Mouse (Mus musculus): ENCODE measurements at regions not wholly inside any gene's neighbourhood (a gene's known extent, or its start where the extent isn't known, plus 50 kb on each side); places are given as distances from the start of the nearest gene placed in this dataset.

DNA sequence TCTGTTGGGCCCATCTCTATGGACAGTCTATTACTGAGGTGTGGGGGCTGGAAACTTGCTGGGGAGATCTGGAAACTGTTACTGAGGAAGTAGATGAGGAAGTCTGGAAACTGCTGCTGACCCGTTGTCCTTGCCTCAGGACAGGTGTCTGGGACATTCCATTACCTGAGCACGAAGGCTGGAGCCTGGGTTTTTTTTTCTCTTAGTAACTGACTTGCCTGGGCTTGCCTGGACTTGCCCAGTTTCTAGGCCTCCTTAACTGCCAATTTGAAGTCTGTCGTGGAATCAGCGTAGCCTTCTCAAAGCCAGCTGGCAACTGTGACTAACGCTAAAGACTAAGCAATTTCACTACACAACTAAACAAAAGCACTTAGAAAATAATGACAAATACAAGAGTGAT lies 250.7 kb downstream of the Kctd12 start:
- no peak for DNase-seq
- H3K36me3 ChIP-seq (ENCODE audit: control insufficient read depth, insufficient read depth, low read length): no peaks in the 10 kb centered on the region
- 91% methylated on average over 5 of the region's 5 CpGs for WGBS
- no peak overlapping the region for H3K27ac ChIP-seq (ENCODE audit: control insufficient read depth, insufficient read depth, low read length)
- TF ChIP-seq POLR2A (IDR thresholded peaks at IDR 0.05; ENCODE audit: control insufficient read depth, extremely low read depth, insufficient read depth, low read length, poor library complexity) (no peak), CTCF (IDR thresholded peaks at IDR 0.05; ENCODE audit: borderline replicate concordance, control insufficient read depth, extremely low read depth, insufficient read depth, low read length, poor library complexity) (no peak)
- H3K4me1 ChIP-seq (replicated peaks; ENCODE audit: control insufficient read depth, insufficient read depth, low read length): no peaks in the 10 kb centered on the region
- no peak overlapping the region for H3K4me3 ChIP-seq (ENCODE audit: control insufficient read depth, insufficient read depth, low read length)
- H3K27me3 ChIP-seq (ENCODE audit: control insufficient read depth, insufficient read depth, low read length): no peaks in the 10 kb centered on the region

DNA sequence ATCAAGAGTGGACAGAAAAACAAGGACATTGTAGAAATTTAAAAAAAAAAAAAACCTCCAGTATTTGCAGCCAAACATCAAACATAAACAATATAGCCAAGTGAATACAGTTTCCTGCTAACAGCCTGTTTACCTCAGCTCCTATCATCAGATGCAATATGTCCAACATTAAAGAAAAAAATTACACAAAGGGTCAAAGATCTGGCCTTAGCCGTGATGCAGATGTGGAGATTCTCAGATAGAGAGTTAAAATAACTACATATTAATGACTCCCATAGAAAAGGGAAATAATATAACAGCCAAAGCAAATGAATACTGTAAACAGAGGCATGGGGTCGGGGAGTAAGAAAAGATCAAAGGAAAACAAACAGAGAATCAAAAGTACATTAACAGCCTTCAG lies 259.8 kb downstream of the Kctd12 start:
- H3K27ac ChIP-seq (ENCODE audit: control insufficient read depth, insufficient read depth, low read length): no peak overlapping the region
- DNase-seq: no peak
- no peaks in the 10 kb centered on the region for H3K36me3 ChIP-seq (ENCODE audit: control insufficient read depth, insufficient read depth, low read length)
- WGBS: 78% methylated on average over 2 of the region's 2 CpGs
- H3K4me3 ChIP-seq (ENCODE audit: control insufficient read depth, insufficient read depth, low read length): no peak overlapping the region
- no peaks in the 10 kb centered on the region for H3K27me3 ChIP-seq (ENCODE audit: control insufficient read depth, insufficient read depth, low read length)
- no peaks in the 10 kb centered on the region for H3K4me1 ChIP-seq (replicated peaks; ENCODE audit: control insufficient read depth, insufficient read depth, low read length)
- no peak for TF ChIP-seq CTCF (IDR thresholded peaks at IDR 0.05; ENCODE audit: borderline replicate concordance, control insufficient read depth, extremely low read depth, insufficient read depth, low read length, poor library complexity)
- TF ChIP-seq POLR2A (IDR thresholded peaks at IDR 0.05; ENCODE audit: control insufficient read depth, extremely low read depth, insufficient read depth, low read length, poor library complexity): no peak

DNA sequence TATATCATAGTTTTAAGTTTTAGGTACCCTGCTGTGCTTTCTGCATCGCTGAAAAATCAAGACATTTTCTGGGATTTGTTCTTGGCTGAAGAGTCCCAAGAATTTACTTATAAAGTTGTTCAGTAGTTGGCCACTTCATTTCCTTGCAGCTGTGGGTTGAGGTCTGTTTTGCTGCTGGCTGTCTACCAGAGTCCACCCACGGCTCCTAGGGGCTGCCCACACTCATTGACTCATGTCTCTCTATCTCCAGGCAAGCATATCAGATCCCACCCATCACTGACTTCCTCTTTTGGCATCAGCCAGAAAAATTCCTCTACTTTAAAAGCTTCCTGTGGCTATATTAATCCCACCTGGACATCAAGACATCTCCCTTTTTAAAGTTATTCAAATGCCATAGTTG lies 263.9 kb downstream of the Kctd12 start:
- DNase-seq: no peak
- H3K4me1 ChIP-seq (replicated peaks; ENCODE audit: control insufficient read depth, insufficient read depth, low read length): no peaks in the 10 kb centered on the region
- no peak for TF ChIP-seq CTCF (IDR thresholded peaks at IDR 0.05; ENCODE audit: borderline replicate concordance, control insufficient read depth, extremely low read depth, insufficient read depth, low read length, poor library complexity)
- TF ChIP-seq POLR2A (IDR thresholded peaks at IDR 0.05; ENCODE audit: control insufficient read depth, extremely low read depth, insufficient read depth, low read length, poor library complexity): no peak
- 50% methylated on average over 2 of the region's 2 CpGs for WGBS
- H3K36me3 ChIP-seq (ENCODE audit: control insufficient read depth, insufficient read depth, low read length): no peaks in the 10 kb centered on the region
- H3K27me3 ChIP-seq (ENCODE audit: control insufficient read depth, insufficient read depth, low read length): no peaks in the 10 kb centered on the region
- H3K27ac ChIP-seq (ENCODE audit: control insufficient read depth, insufficient read depth, low read length): no peak overlapping the region
- no peak overlapping the region for H3K4me3 ChIP-seq (ENCODE audit: control insufficient read depth, insufficient read depth, low read length)

DNA sequence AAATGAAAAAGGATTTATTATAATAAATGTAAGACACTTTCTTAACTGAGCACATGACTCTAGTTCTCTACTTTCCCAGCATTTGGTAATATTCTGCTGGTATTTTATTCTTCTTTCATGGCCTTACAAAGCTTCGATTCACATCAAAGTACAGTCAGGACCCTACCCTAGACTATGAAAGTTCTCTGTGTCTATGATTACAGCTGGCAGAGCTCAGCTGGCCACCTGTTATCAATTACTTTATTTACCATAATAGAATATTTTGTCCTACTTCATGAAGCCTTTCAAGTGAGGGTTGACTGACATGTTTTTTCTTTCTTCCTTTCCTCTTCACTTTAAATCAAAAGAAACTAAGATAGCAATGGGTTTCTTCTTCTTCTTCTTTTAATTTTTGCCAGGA lies 269.8 kb downstream of the Kctd12 start:
- no peak overlapping the region for H3K4me3 ChIP-seq (ENCODE audit: control insufficient read depth, insufficient read depth, low read length)
- H3K4me1 ChIP-seq (replicated peaks; ENCODE audit: control insufficient read depth, insufficient read depth, low read length): no peaks in the 10 kb centered on the region
- H3K27ac ChIP-seq (ENCODE audit: control insufficient read depth, insufficient read depth, low read length): no peak overlapping the region
- no peak for DNase-seq
- H3K27me3 ChIP-seq (ENCODE audit: control insufficient read depth, insufficient read depth, low read length): no peaks in the 10 kb centered on the region
- no peak for TF ChIP-seq CTCF (IDR thresholded peaks at IDR 0.05; ENCODE audit: borderline replicate concordance, control insufficient read depth, extremely low read depth, insufficient read depth, low read length, poor library complexity)
- TF ChIP-seq POLR2A (IDR thresholded peaks at IDR 0.05; ENCODE audit: control insufficient read depth, extremely low read depth, insufficient read depth, low read length, poor library complexity): no peak
- no peaks in the 10 kb centered on the region for H3K36me3 ChIP-seq (ENCODE audit: control insufficient read depth, insufficient read depth, low read length)
- 98% methylated on average over 1 of the region's 1 CpGs for WGBS

DNA sequence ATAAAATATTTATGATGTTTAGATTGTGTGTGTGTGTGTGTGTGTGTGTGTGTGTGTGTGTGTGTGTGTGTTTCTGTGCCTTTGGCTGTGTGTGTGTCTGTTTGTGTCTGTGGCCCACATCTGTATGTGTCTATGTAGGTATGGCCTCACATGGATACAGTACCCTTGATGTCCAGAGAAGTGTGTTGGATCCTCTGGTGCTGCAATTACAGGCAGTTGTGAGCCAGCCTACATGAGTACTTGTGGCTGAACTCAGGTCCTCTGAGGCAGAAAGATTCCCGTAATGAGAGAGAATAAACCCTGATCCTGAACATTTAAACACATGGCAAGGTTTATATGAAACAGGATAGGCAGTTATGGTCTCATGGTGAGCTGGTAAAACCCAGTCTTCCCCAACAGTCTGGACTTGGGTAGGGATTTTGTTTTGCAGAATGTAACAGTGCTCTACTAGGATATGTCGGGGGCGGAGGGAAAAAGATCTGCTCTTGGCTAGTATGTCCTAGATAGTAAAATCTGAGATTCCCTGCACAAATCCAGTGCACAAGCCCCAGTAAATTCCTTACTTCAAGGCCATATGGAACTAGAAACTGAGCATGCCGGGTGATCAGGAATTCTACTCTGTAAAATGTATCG lies 275.6 kb downstream of the Kctd12 start:
- TF ChIP-seq CTCF (IDR thresholded peaks at IDR 0.05; ENCODE audit: borderline replicate concordance, control insufficient read depth, extremely low read depth, insufficient read depth, low read length, poor library complexity) (no peak), POLR2A (IDR thresholded peaks at IDR 0.05; ENCODE audit: control insufficient read depth, extremely low read depth, insufficient read depth, low read length, poor library complexity) (no peak)
- no peaks in the 10 kb centered on the region for H3K4me1 ChIP-seq (replicated peaks; ENCODE audit: control insufficient read depth, insufficient read depth, low read length)
- H3K36me3 ChIP-seq (ENCODE audit: control insufficient read depth, insufficient read depth, low read length): no peaks in the 10 kb centered on the region
- DNase-seq: no peak
- no peak overlapping the region for H3K4me3 ChIP-seq (ENCODE audit: control insufficient read depth, insufficient read depth, low read length)
- H3K27ac ChIP-seq (ENCODE audit: control insufficient read depth, insufficient read depth, low read length): no peak overlapping the region
- 96% methylated on average over 5 of the region's 5 CpGs for WGBS
- H3K27me3 ChIP-seq (ENCODE audit: control insufficient read depth, insufficient read depth, low read length): no peaks in the 10 kb centered on the region

DNA sequence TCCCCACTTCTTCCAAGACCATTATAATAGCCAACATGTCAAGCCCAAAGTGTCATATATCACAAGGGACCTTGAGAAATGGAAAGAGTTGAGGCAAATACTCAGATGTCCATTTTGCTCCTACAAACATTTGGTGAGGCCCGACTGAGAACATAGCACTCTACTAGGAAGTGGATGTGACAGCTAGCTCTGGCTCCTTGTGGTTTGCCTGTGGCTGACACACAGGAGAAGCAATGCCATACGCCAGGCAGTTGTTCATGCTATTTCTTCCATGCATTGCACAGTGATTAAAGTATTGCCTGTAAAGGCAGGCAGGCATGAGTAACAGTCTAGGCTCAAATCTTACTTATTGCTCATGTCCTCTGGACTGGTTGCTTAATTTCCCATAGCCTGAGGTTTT lies 281.3 kb downstream of the Kctd12 start:
- TF ChIP-seq CTCF (IDR thresholded peaks at IDR 0.05; ENCODE audit: borderline replicate concordance, control insufficient read depth, extremely low read depth, insufficient read depth, low read length, poor library complexity) (no peak), POLR2A (IDR thresholded peaks at IDR 0.05; ENCODE audit: control insufficient read depth, extremely low read depth, insufficient read depth, low read length, poor library complexity) (no peak)
- H3K36me3 ChIP-seq (ENCODE audit: control insufficient read depth, insufficient read depth, low read length): no peaks in the 10 kb centered on the region
- H3K4me1 ChIP-seq (replicated peaks; ENCODE audit: control insufficient read depth, insufficient read depth, low read length): no peaks in the 10 kb centered on the region
- H3K27me3 ChIP-seq (ENCODE audit: control insufficient read depth, insufficient read depth, low read length): no peaks in the 10 kb centered on the region
- H3K27ac ChIP-seq (ENCODE audit: control insufficient read depth, insufficient read depth, low read length): no peak overlapping the region
- WGBS: 36% methylated on average over 2 of the region's 2 CpGs
- no peak for DNase-seq
- H3K4me3 ChIP-seq (ENCODE audit: control insufficient read depth, insufficient read depth, low read length): no peak overlapping the region

DNA sequence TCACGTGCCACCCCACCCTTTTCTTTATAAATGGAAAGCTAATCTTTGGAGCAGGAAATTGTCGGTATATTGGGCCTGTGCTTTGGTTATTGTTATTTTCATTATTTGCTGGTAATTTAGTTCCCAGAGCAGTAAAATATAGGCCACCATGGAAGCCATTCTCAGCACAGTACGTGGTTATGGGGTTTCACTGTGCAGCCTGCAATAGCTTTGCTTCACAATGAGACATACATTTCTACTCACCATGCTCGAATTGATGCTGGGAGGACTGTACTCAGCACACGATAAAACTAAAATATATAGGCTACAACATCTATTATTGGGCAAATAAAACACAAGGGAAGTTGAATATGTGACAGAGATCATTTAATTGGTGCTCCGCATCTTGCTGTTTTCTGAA lies 282.0 kb downstream of the Kctd12 start:
- no peaks in the 10 kb centered on the region for H3K4me1 ChIP-seq (replicated peaks; ENCODE audit: control insufficient read depth, insufficient read depth, low read length)
- no peak for TF ChIP-seq POLR2A (IDR thresholded peaks at IDR 0.05; ENCODE audit: control insufficient read depth, extremely low read depth, insufficient read depth, low read length, poor library complexity)
- TF ChIP-seq CTCF (IDR thresholded peaks at IDR 0.05; ENCODE audit: borderline replicate concordance, control insufficient read depth, extremely low read depth, insufficient read depth, low read length, poor library complexity): no peak
- DNase-seq: no peak
- no peak overlapping the region for H3K4me3 ChIP-seq (ENCODE audit: control insufficient read depth, insufficient read depth, low read length)
- 94% methylated on average over 6 of the region's 6 CpGs for WGBS
- no peaks in the 10 kb centered on the region for H3K36me3 ChIP-seq (ENCODE audit: control insufficient read depth, insufficient read depth, low read length)
- H3K27ac ChIP-seq (ENCODE audit: control insufficient read depth, insufficient read depth, low read length): no peak overlapping the region
- H3K27me3 ChIP-seq (ENCODE audit: control insufficient read depth, insufficient read depth, low read length): no peaks in the 10 kb centered on the region

Measured in thymus, adult 2 months (tissue).